Mouse (Mus musculus) liver, adult 2 months (tissue): ENCODE data around the gene Itga3. TPM values are rescaled to one million over a fixed set of nuclear protein-coding genes. Genes with fewer than 3 reads are reported as not detected.

Experiments
- DNase-seq: peaks from one replicate; pipeline ENCODE4 v3.0.0-alpha.2; 2011; ENCODE audit warnings: low read depth, low spot score; ENCODE audit errors: extremely low read depth
- H3K27ac ChIP-seq: fragments of 200-500 bp; replicated peaks from 2 replicates; pipeline ENCODE4 v1.5.1; 2012; ENCODE audit warnings: low read depth, mild to moderate bottlenecking, control low read depth, inconsistent platforms, low read length; ENCODE audit not compliant: insufficient read depth
- H3K27me3 ChIP-seq: fragments of 200-500 bp; 2 replicates; pipeline ENCODE4 v1.6.1; 2012; ENCODE audit warnings: mild to moderate bottlenecking, moderate library complexity, low read length, inconsistent platforms; ENCODE audit not compliant: control insufficient read depth, insufficient read depth
- H3K36me3 ChIP-seq: fragments of 200-500 bp; 2 replicates; pipeline ENCODE4 v1.6.1; 2012; ENCODE audit warnings: low read length, inconsistent platforms; ENCODE audit not compliant: control insufficient read depth, insufficient read depth
- H3K4me1 ChIP-seq: fragments of 200-500 bp; 2 replicates; pipeline ENCODE4 v1.6.1; 2011; ENCODE audit warnings: low read length; ENCODE audit not compliant: control insufficient read depth, insufficient read depth
- H3K4me3 ChIP-seq: fragments of 200-500 bp; 2 replicates; pipeline ENCODE4 v1.5.1; 2011; ENCODE audit warnings: low read depth, mild to moderate bottlenecking, control low read depth, low read length, moderate library complexity; ENCODE audit not compliant: insufficient read depth
- H3K79me2 ChIP-seq: fragments of 200-500 bp; 2 replicates; pipeline ENCODE4 v1.6.1; 2012; ENCODE audit warnings: inconsistent platforms, mild to moderate bottlenecking, low read length, moderate library complexity; ENCODE audit not compliant: control insufficient read depth, insufficient read depth
- H3K9ac ChIP-seq: fragments of 200-500 bp; 2 replicates; pipeline ENCODE4 v1.6.1; 2012; ENCODE audit warnings: low read depth, mild to moderate bottlenecking, control low read depth, inconsistent platforms, low read length
- CTCF ChIP-seq: fragments of 200-500 bp; IDR thresholded peaks from 2 replicates; pipeline ENCODE4 v1.5.1; 2011; ENCODE audit warnings: low read depth, low read length, control low read depth
- POLR2A ChIP-seq: fragments of 200-500 bp; IDR thresholded peaks from 2 replicates; pipeline ENCODE4 v1.6.1; 2011; ENCODE audit warnings: low read length, control low read depth; ENCODE audit not compliant: insufficient read depth; ENCODE audit errors: extremely low read depth
- WGBS: fragments of 180-500 bp; shearing (Covaris S2); methylation state at CpG from one replicate; pipeline ENCODE4 v1.1.7; 2018; 5-methylcytosine and 5-hydroxymethylcytosine counted together
- polyA plus RNA-seq: library from polyadenylated mRNA; depleted of rRNA; stranded (reverse); fragments of >200 nt; gene quantifications from 2 replicates; pipeline ENCODE4 v1.2.3, GENCODE M21; 2012
- total RNA-seq: library from RNA; depleted of rRNA; stranded (reverse); fragments of >200 nt; gene quantifications from 2 replicates; pipeline ENCODE4 v1.2.3, GENCODE M21; 2014

The Itga3 gene
- total and polyA plus RNA-seq, 2 experiments: 2.6 to 5.7 TPM

DNA sequence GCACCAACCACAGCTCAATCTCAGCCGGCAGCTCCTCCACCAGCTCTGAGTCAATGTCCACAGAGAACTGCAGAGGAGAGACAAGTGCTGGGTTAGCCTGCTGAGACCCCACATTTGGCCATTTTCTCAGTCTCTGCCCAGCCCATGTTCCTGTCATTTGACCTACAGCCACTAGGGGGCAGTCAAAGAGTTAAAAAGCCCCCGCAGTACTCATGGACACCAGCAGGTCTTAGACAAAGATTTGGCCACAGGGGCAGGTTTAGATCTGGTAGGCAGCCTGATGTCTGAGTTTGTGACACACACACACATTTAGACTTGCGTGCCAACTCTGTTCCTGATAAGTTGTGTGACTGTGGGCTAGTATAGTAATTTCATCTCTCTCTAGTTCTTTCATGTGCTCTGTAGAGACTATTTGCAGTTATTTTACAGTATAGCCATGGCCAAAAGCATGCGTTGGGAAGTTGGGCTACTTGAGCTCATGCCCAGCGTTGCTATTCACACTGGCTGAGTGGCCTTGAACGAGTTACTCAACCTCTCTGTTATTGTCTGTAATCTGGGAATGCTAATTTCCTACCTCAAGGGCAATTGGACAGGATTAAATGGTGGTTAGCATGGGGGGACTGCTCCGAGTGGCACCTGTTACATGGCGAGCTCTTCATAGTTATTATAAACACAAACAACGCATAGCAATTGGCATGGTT is 29.5 kb downstream of the Itga3 start:
- 43% methylated on average over 9 of the region's 9 CpGs for WGBS
- Histone ChIP-seq H3K4me3 (no peak overlapping the region), H3K4me1 (peaks cover 7% of the 10 kb centered on the region), H3K36me3 (no peaks in the 10 kb centered on the region), H3K9ac (no peak overlapping the region), H3K27ac (no peak overlapping the region), H3K27me3 (no peaks in the 10 kb centered on the region), H3K79me2 (no peaks in the 10 kb centered on the region)
- peak; percentile 74 for TF ChIP-seq CTCF
- TF ChIP-seq POLR2A: no peak
- peak; percentile 57 for DNase-seq

GRCm38 (mm10) chr11:95044185-95044870 is 32.3 kb downstream of the Itga3 start:
- no peaks in the 10 kb centered on the region for H3K36me3 ChIP-seq
- no peak overlapping the region for H3K27ac ChIP-seq
- no peak overlapping the region for H3K9ac ChIP-seq
- no peak overlapping the region for H3K4me3 ChIP-seq
- no peak for DNase-seq
- 84% methylated on average over 12 of the region's 13 CpGs for WGBS
- TF ChIP-seq CTCF: no peak
- TF ChIP-seq POLR2A: no peak
- no peaks in the 10 kb centered on the region for H3K27me3 ChIP-seq
- H3K4me1 ChIP-seq: peaks cover 17% of the 10 kb centered on the region
- no peaks in the 10 kb centered on the region for H3K79me2 ChIP-seq

DNA sequence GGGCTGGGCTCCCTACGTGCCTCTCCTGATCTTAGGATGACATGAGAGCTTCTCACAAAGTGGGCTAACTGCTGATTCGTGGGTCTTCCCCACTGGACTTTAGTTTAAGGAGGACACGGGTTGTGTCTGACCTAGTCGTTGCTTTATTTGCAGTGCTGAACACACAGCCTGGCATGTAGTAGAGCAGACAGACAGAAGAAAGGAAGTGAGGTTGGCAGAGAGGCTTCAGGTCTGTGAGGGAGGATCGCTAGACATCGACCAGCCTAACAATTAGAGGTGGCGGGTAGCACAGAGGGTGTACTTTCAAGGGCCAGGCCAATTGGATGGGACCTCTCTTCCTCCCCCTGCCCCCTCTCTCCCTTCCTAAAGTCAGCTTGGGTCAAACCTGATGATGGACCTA is 33.0 kb downstream of the Itga3 start:
- 74% methylated on average over 7 of the region's 7 CpGs for WGBS
- peaks cover 21% of the 10 kb centered on the region for H3K4me1 ChIP-seq
- H3K9ac ChIP-seq: no peak overlapping the region
- H3K27me3 ChIP-seq: no peaks in the 10 kb centered on the region
- DNase-seq: no peak
- H3K4me3 ChIP-seq: no peak overlapping the region
- no peaks in the 10 kb centered on the region for H3K36me3 ChIP-seq
- no peaks in the 10 kb centered on the region for H3K79me2 ChIP-seq
- TF ChIP-seq CTCF (no peak), POLR2A (no peak)
- no peak overlapping the region for H3K27ac ChIP-seq

GRCm38 (mm10) chr11:95043060-95043459 is 33.5 kb downstream of the Itga3 start:
- Histone ChIP-seq H3K27me3 (no peaks in the 10 kb centered on the region), H3K4me3 (no peak overlapping the region), H3K9ac (no peak overlapping the region), H3K36me3 (no peaks in the 10 kb centered on the region), H3K27ac (no peak overlapping the region), H3K79me2 (no peaks in the 10 kb centered on the region), H3K4me1 (peaks cover 25% of the 10 kb centered on the region)
- DNase-seq: no peak
- WGBS: 92% methylated on average over 4 of the region's 4 CpGs
- no peak for TF ChIP-seq POLR2A
- TF ChIP-seq CTCF: no peak

- peak overlapping the region; percentile 52 for H3K9ac ChIP-seq
- TF ChIP-seq POLR2A (no peak), CTCF (peak; percentile 63)
- H3K27ac ChIP-seq: peak overlapping the region; percentile 48
- H3K79me2 ChIP-seq: no peaks in the 10 kb centered on the region
- H3K4me1 ChIP-seq: peaks cover 21% of the 10 kb centered on the region
- H3K4me3 ChIP-seq: peak overlapping the region; percentile 41
- DNase-seq: peak; percentile 87
- WGBS: under 1% methylated on average over 11 of the region's 11 CpGs
- no peaks in the 10 kb centered on the region for H3K27me3 ChIP-seq
- peaks cover 3% of the 10 kb centered on the region; the same call in 1 of the 2 replicates for H3K36me3 ChIP-seq
These were observed 34.5 kb downstream of the Itga3 start for GRCm38 (mm10) chr11:95042096-95042495.
